Mouse (Mus musculus) erythroblast, adult 5-6 weeks (primary cell): Measurements from ENCODE around the gene Mmp11. TPM values are rescaled to one million over a fixed set of nuclear protein-coding genes. Genes with fewer than 3 reads are reported as not detected.

Experiments
- total RNA-seq, 2 experiments: library from RNA; stranded (forward) in 1 of 2; stranded (reverse) in 1 of 2; fragments of 150-400 nt in 1 of 2; fragments of 200-764, 138-1000 nt in 1 of 2; gene quantifications; 2 replicates each; pipeline versions ENCODE4 v1.2.3 to v1.2.4; 2015 to 2017; ENCODE audit warnings: low replicate concordance in 2 of 2

The Mmp11 gene
- total RNA-seq, 2 experiments from 2014 or later, result not detected

Other genes starting within 250 kb of the Mmp11 start
- 133 and 187 TPM in 2 replicates for gene Cabin1, start 172.2 kb downstream of the Mmp11 start, total RNA-seq (2015; ENCODE audit: low replicate concordance)
- 246 and 264 TPM in 2 replicates for gene Cabin1, start 172.2 kb downstream of the Mmp11 start, total RNA-seq (2017; ENCODE audit: low replicate concordance)
- 5.4 TPM in 1 of 2 replicates, not detected in the other for gene Ddt, start 163.1 kb downstream of the Mmp11 start, total RNA-seq (2015; ENCODE audit: low replicate concordance)
- 4.6 and 5.0 TPM in 2 replicates for gene Ddt, start 163.1 kb downstream of the Mmp11 start, total RNA-seq (2017; ENCODE audit: low replicate concordance)
- gene Gm20441, start 155.5 kb downstream of the Mmp11 start, total RNA-seq (2015; ENCODE audit: low replicate concordance), result not detected in 2 replicates
- gene Gm20441, start 155.5 kb downstream of the Mmp11 start, total RNA-seq (2017; ENCODE audit: low replicate concordance), result not detected in 2 replicates
- gene Gstt3, start 155.1 kb downstream of the Mmp11 start, total RNA-seq (2015; ENCODE audit: low replicate concordance), result 0.42 TPM in 1 of 2 replicates, not detected in the other
- 0.51 TPM in 1 of 2 replicates, not detected in the other for gene Gstt3, start 155.1 kb downstream of the Mmp11 start, total RNA-seq (2017; ENCODE audit: low replicate concordance)
- gene Gstt1, start 137.9 kb downstream of the Mmp11 start, total RNA-seq (2015; ENCODE audit: low replicate concordance), result 6.3 and 24.0 TPM in 2 replicates
- 4.1 and 6.8 TPM in 2 replicates for gene Gstt1, start 137.9 kb downstream of the Mmp11 start, total RNA-seq (2017; ENCODE audit: low replicate concordance)
- not detected in 2 replicates for gene Gstt4, start 114.0 kb downstream of the Mmp11 start, total RNA-seq (2015; ENCODE audit: low replicate concordance)
- 0.84 TPM in 1 of 2 replicates, not detected in the other for gene Gstt4, start 114.0 kb downstream of the Mmp11 start, total RNA-seq (2017; ENCODE audit: low replicate concordance)
- 7.9 and 8.8 TPM in 2 replicates for gene Gstt2, start 99.1 kb downstream of the Mmp11 start, total RNA-seq (2015; ENCODE audit: low replicate concordance)
- 2.4 and 11.0 TPM in 2 replicates for gene Gstt2, start 99.1 kb downstream of the Mmp11 start, total RNA-seq (2017; ENCODE audit: low replicate concordance)
- gene Mif, start 76.3 kb downstream of the Mmp11 start, total RNA-seq (2015; ENCODE audit: low replicate concordance), result 47.2 and 79.7 TPM in 2 replicates
- 48.1 and 65.8 TPM in 2 replicates for gene Mif, start 76.3 kb downstream of the Mmp11 start, total RNA-seq (2017; ENCODE audit: low replicate concordance)
- gene Derl3, start 43.1 kb downstream of the Mmp11 start, total RNA-seq (2015; ENCODE audit: low replicate concordance), result 1.7 TPM in 1 of 2 replicates, not detected in the other
- gene Derl3, start 43.1 kb downstream of the Mmp11 start, total RNA-seq (2017; ENCODE audit: low replicate concordance), result not detected in 2 replicates
- gene Smarcb1, start 14.9 kb downstream of the Mmp11 start, total RNA-seq (2015; ENCODE audit: low replicate concordance), result 9.4 and 16.9 TPM in 2 replicates
- gene Smarcb1, start 14.9 kb downstream of the Mmp11 start, total RNA-seq (2017; ENCODE audit: low replicate concordance), result 15.7 and 16.7 TPM in 2 replicates
- gene Chchd10, start 3.4 kb downstream of the Mmp11 start, total RNA-seq (2015; ENCODE audit: low replicate concordance), result 33.2 and 46.5 TPM in 2 replicates
- 27.2 and 33.2 TPM in 2 replicates for gene Chchd10, start 3.4 kb downstream of the Mmp11 start, total RNA-seq (2017; ENCODE audit: low replicate concordance)
- gene Gm867, start 4.2 kb upstream of the Mmp11 start, total RNA-seq (2015; ENCODE audit: low replicate concordance), result 91.3 and 110 TPM in 2 replicates
- 27.6 and 34.8 TPM in 2 replicates for gene Gm867, start 4.2 kb upstream of the Mmp11 start, total RNA-seq (2017; ENCODE audit: low replicate concordance)
- not detected in 2 replicates for gene Vpreb3, start 6.6 kb upstream of the Mmp11 start, total RNA-seq (2015; ENCODE audit: low replicate concordance)
- not detected in 2 replicates for gene Vpreb3, start 6.6 kb upstream of the Mmp11 start, total RNA-seq (2017; ENCODE audit: low replicate concordance)
- gene Gm5134, start 18.0 kb upstream of the Mmp11 start, total RNA-seq (2015; ENCODE audit: low replicate concordance), result not detected in 2 replicates
- gene Gm5134, start 18.0 kb upstream of the Mmp11 start, total RNA-seq (2017; ENCODE audit: low replicate concordance), result 1.3 TPM in 1 of 2 replicates, not detected in the other
- 0.63 and 2.7 TPM in 2 replicates for gene Zfp280b, start 96.2 kb upstream of the Mmp11 start, total RNA-seq (2015; ENCODE audit: low replicate concordance)
- gene Zfp280b, start 96.2 kb upstream of the Mmp11 start, total RNA-seq (2017; ENCODE audit: low replicate concordance), result 1.8 and 2.2 TPM in 2 replicates
- gene Slc5a4b, start 174.5 kb upstream of the Mmp11 start, total RNA-seq (2015; ENCODE audit: low replicate concordance), result not detected in 2 replicates
- 0.51 TPM in 1 of 2 replicates, not detected in the other for gene Slc5a4b, start 174.5 kb upstream of the Mmp11 start, total RNA-seq (2017; ENCODE audit: low replicate concordance)
- gene Slc5a4a, start 211.0 kb upstream of the Mmp11 start, total RNA-seq (2015; ENCODE audit: low replicate concordance), result not detected in 2 replicates
- gene Slc5a4a, start 211.0 kb upstream of the Mmp11 start, total RNA-seq (2017; ENCODE audit: low replicate concordance), result not detected in 2 replicates